Mouse (Mus musculus): Measurements from ENCODE around the gene Ccnd1.

- TF ChIP-seq CTCF (IDR thresholded peaks at IDR 0.05; ENCODE audit: insufficient read depth, low read length), result peak; percentile 45
- TF ChIP-seq POLR2A (IDR thresholded peaks at IDR 0.05; ENCODE audit: borderline replicate concordance, extremely low read depth, low read depth, low read length), result no peak
Observed at GRCm38 (mm10) chr7:144935563-144935962, 4.2 kb downstream of the Ccnd1 start.
